Mouse (Mus musculus): Measurements from ENCODE around the gene Dok1. TPM values are rescaled to one million over a fixed set of nuclear protein-coding genes. Genes with fewer than 3 reads are reported as not detected.

Gene Dok1
- polyA plus RNA-seq, 1 experiment from 2014 or later = 10.9 TPM

- H3K4me1 ChIP-seq = peaks cover 30% of the 10 kb centered on the region
- H3K27me3 ChIP-seq = peaks cover 98% of the 10 kb centered on the region
- H3K9ac ChIP-seq = no peak overlapping the region
- ATAC-seq (ENCODE audit: insufficient number of reproducible peaks, low FRiP score, low TSS enrichment, low read depth) = no peak
- H3K4me3 ChIP-seq (replicated peaks) = peak overlapping the region; percentile 26
- no peaks in the 10 kb centered on the region for H3K9me3 ChIP-seq (replicated peaks)
- H3K36me3 ChIP-seq = no peaks in the 10 kb centered on the region
- peak overlapping the region; percentile 36 for H3K4me2 ChIP-seq (replicated peaks)
- H3K27ac ChIP-seq (replicated peaks) = no peak overlapping the region
- 1% methylated on average over 75 of the region's 81 CpGs for WGBS
These were observed 35.6 kb upstream of the Dok1 start for GRCm38 (mm10) chr6:83068706-83069487.

GRCm38 (mm10) chr6:83068221-83068620 lies 35.0 kb upstream of the Dok1 start:
- Histone ChIP-seq H3K4me3 (replicated peaks) (no peak overlapping the region; the same call in 1 of the 2 replicates), H3K36me3 (no peaks in the 10 kb centered on the region)
- no peak for ATAC-seq (ENCODE audit: insufficient number of reproducible peaks, low FRiP score, low TSS enrichment, low read depth)

GRCm38 (mm10) chr6:83066441-83066840 lies 33.2 kb upstream of the Dok1 start:
- H3K36me3 ChIP-seq = no peaks in the 10 kb centered on the region
- H3K9ac ChIP-seq = no peak overlapping the region
- no peak overlapping the region for H3K4me3 ChIP-seq (replicated peaks)
- no peak overlapping the region for H3K27ac ChIP-seq (replicated peaks)
- no peak for ATAC-seq (ENCODE audit: insufficient number of reproducible peaks, low FRiP score, low TSS enrichment, low read depth)
- no peaks in the 10 kb centered on the region for H3K9me3 ChIP-seq (replicated peaks)
- peaks cover 100% of the 10 kb centered on the region for H3K27me3 ChIP-seq
- H3K4me1 ChIP-seq = peaks cover 30% of the 10 kb centered on the region
- WGBS = 31% methylated on average over 6 of the region's 6 CpGs
- H3K4me2 ChIP-seq (replicated peaks) = no peak overlapping the region

More at GRCm38 (mm10) chr6:83068221-83068620, 35.0 kb upstream of the Dok1 start:
- peaks cover 30% of the 10 kb centered on the region for H3K4me1 ChIP-seq
- no peak overlapping the region for H3K4me2 ChIP-seq (replicated peaks)
- peaks cover 99% of the 10 kb centered on the region for H3K27me3 ChIP-seq
- no peak overlapping the region for H3K27ac ChIP-seq (replicated peaks)
- no peaks in the 10 kb centered on the region for H3K9me3 ChIP-seq (replicated peaks)
- WGBS = 7% methylated on average over 8 of the region's 8 CpGs
- no peak overlapping the region for H3K9ac ChIP-seq

GRCm38 (mm10) chr6:83065995-83066394 lies 32.7 kb upstream of the Dok1 start:
- 37% methylated on average over 8 of the region's 8 CpGs for WGBS
- no peak overlapping the region for H3K4me3 ChIP-seq (replicated peaks)
- no peak for ATAC-seq (ENCODE audit: insufficient number of reproducible peaks, low FRiP score, low TSS enrichment, low read depth)
- peaks cover 25% of the 10 kb centered on the region for H3K4me1 ChIP-seq
- H3K27ac ChIP-seq (replicated peaks) = no peak overlapping the region
- H3K9me3 ChIP-seq (replicated peaks) = no peaks in the 10 kb centered on the region
- no peak overlapping the region for H3K9ac ChIP-seq
- no peak overlapping the region for H3K4me2 ChIP-seq (replicated peaks)
- H3K36me3 ChIP-seq = no peaks in the 10 kb centered on the region
- peaks cover 100% of the 10 kb centered on the region for H3K27me3 ChIP-seq

- Histone ChIP-seq H3K27ac (replicated peaks) (no peak overlapping the region), H3K27me3 (peaks cover 35% of the 10 kb centered on the region), H3K4me1 (peaks cover 14% of the 10 kb centered on the region), H3K36me3 (peaks cover 18% of the 10 kb centered on the region), H3K9me3 (replicated peaks) (no peaks in the 10 kb centered on the region), H3K4me2 (replicated peaks) (no peak overlapping the region), H3K9ac (no peak overlapping the region), H3K4me3 (replicated peaks) (no peak overlapping the region)
- ATAC-seq (ENCODE audit: insufficient number of reproducible peaks, low FRiP score, low TSS enrichment, low read depth) = no peak
- WGBS = 82% methylated on average over 2 of the region's 2 CpGs
These were observed 25.5 kb upstream of the Dok1 start for GRCm38 (mm10) chr6:83058725-83059124.

- Histone ChIP-seq H3K9ac (no peak within 1 kb of the TSS), H3K27me3 (peaks cover 26% of the 10 kb centered on the region), H3K36me3 (peaks cover 18% of the 10 kb centered on the region), H3K4me2 (replicated peaks) (no peak within 1 kb of the TSS), H3K9me3 (replicated peaks) (no peaks in the 10 kb centered on the region), H3K27ac (replicated peaks) (no peak within 1 kb of the TSS), H3K4me3 (replicated peaks) (no peak within 1 kb of the TSS), H3K4me1 (peaks cover 22% of the 10 kb centered on the region)
- 38% methylated on average over 3 of the region's 3 CpGs for WGBS
- no peak for ATAC-seq (ENCODE audit: insufficient number of reproducible peaks, low FRiP score, low TSS enrichment, low read depth)
These were observed 24.5 kb upstream of the Dok1 start, which contains the start of gene Dqx1 for GRCm38 (mm10) chr6:83057790-83058189. Dqx1 (plus strand) TSS chr6:83057844.

GRCm38 (mm10) chr6:83054871-83055431 lies 21.7 kb upstream of the Dok1 start, which contains the start of gene Htra2:
Htra2 (minus strand) TSS chr6:83055273.
- Histone ChIP-seq H3K4me2 (replicated peaks) (peak within 1 kb of the TSS; percentile 89), H3K27ac (replicated peaks) (peak within 1 kb of the TSS; percentile 90), H3K9ac (peak within 1 kb of the TSS; percentile 95), H3K4me3 (replicated peaks) (peak within 1 kb of the TSS; percentile 97), H3K4me1 (peaks cover 27% of the 10 kb centered on the region), H3K36me3 (peaks cover 33% of the 10 kb centered on the region), H3K9me3 (replicated peaks) (no peaks in the 10 kb centered on the region), H3K27me3 (no peaks in the 10 kb centered on the region; the same call in 1 of the 2 replicates)
- under 1% methylated on average over 50 of the region's 50 CpGs for WGBS
- ATAC-seq (ENCODE audit: insufficient number of reproducible peaks, low FRiP score, low TSS enrichment, low read depth) = peak; percentile 16

GRCm38 (mm10) chr6:83054074-83054851 lies 21.0 kb upstream of the Dok1 start, which contains the start of gene Aup1:
Aup1 (plus strand) TSS chr6:83054521.
- peak within 1 kb of the TSS; percentile 97 for H3K4me3 ChIP-seq (replicated peaks)
- no peaks in the 10 kb centered on the region for H3K27me3 ChIP-seq
- peaks cover 33% of the 10 kb centered on the region for H3K36me3 ChIP-seq
- H3K4me2 ChIP-seq (replicated peaks) = peak within 1 kb of the TSS; percentile 89
- H3K9me3 ChIP-seq (replicated peaks) = no peaks in the 10 kb centered on the region
- H3K4me1 ChIP-seq = peaks cover 27% of the 10 kb centered on the region
- peak within 1 kb of the TSS; percentile 95 for H3K9ac ChIP-seq
- H3K27ac ChIP-seq (replicated peaks) = peak within 1 kb of the TSS; percentile 90
- peak; percentile 96 for ATAC-seq (ENCODE audit: insufficient number of reproducible peaks, low FRiP score, low TSS enrichment, low read depth)
- under 1% methylated on average over 64 of the region's 64 CpGs for WGBS

GRCm38 (mm10) chr6:83053136-83053960 lies 20.1 kb upstream of the Dok1 start:
- H3K27ac ChIP-seq (replicated peaks) = peak overlapping the region; percentile 90
- peak overlapping the region; percentile 89 for H3K4me2 ChIP-seq (replicated peaks)
- no peaks in the 10 kb centered on the region for H3K27me3 ChIP-seq
- H3K9ac ChIP-seq = peak overlapping the region; percentile 95
- WGBS = under 1% methylated on average over 26 of the region's 26 CpGs
- peaks cover 33% of the 10 kb centered on the region for H3K36me3 ChIP-seq
- H3K9me3 ChIP-seq (replicated peaks) = no peaks in the 10 kb centered on the region
- ATAC-seq (ENCODE audit: insufficient number of reproducible peaks, low FRiP score, low TSS enrichment, low read depth) = no peak
- H3K4me1 ChIP-seq = peaks cover 27% of the 10 kb centered on the region
- peak overlapping the region; percentile 97 for H3K4me3 ChIP-seq (replicated peaks)

- no peaks in the 10 kb centered on the region for H3K9me3 ChIP-seq (replicated peaks)
- H3K27me3 ChIP-seq = no peaks in the 10 kb centered on the region
- 76% methylated on average over 10 of the region's 10 CpGs for WGBS
- no peak overlapping the region for H3K9ac ChIP-seq
- no peak overlapping the region for H3K4me3 ChIP-seq (replicated peaks)
- no peak overlapping the region for H3K4me2 ChIP-seq (replicated peaks)
- H3K4me1 ChIP-seq = peaks cover 13% of the 10 kb centered on the region
- peaks cover 15% of the 10 kb centered on the region for H3K36me3 ChIP-seq
- ATAC-seq (ENCODE audit: insufficient number of reproducible peaks, low FRiP score, low TSS enrichment, low read depth) = no peak
- no peak overlapping the region for H3K27ac ChIP-seq (replicated peaks)
These were observed 16.1 kb upstream of the Dok1 start for GRCm38 (mm10) chr6:83049367-83049766.

Measured in embryonic facial prominence, embryonic 15.5 days (tissue).